Mouse (Mus musculus) hindbrain, embryonic 11.5 days (tissue): ENCODE measurements around the gene Cdx4. TPM values are rescaled to one million over a fixed set of nuclear protein-coding genes. Genes with fewer than 3 reads are reported as not detected.

Source experiments
- ATAC-seq: fragments of 200-750 bp; cut with Nextera tagmentation; 2 replicates; pipeline ENCODE4 v1.8.0; 2017; ENCODE audit warnings: mild to moderate bottlenecking, moderate TSS enrichment, moderate library complexity; ENCODE audit not compliant: low FRiP score
- DNase-seq: peaks from one replicate; pipeline ENCODE4 v3.0.0-alpha.2; 2015; ENCODE audit warnings: low spot score
- H3K27ac ChIP-seq: fragments of 300-500 bp; sonication (generic); 2 replicates; pipeline ENCODE4 v1.5.1; 2014; ENCODE audit warnings: mild to moderate bottlenecking, low read depth, low read length
- H3K27me3 ChIP-seq: fragments of 300-500 bp; sonication (generic); 2 replicates; pipeline ENCODE4 v1.6.1; 2014; ENCODE audit warnings: mild to moderate bottlenecking, low read length, moderate library complexity, mixed read lengths; ENCODE audit not compliant: control insufficient read depth, insufficient read depth
- H3K36me3 ChIP-seq: fragments of 300-500 bp; sonication (generic); 2 replicates; pipeline ENCODE4 v1.6.1; 2014; ENCODE audit warnings: mild to moderate bottlenecking, low read length, moderate library complexity, mixed read lengths; ENCODE audit not compliant: control insufficient read depth, insufficient read depth
- H3K4me1 ChIP-seq: fragments of 300-500 bp; sonication (generic); replicated peaks from 2 replicates; pipeline ENCODE4 v1.6.1; 2014; ENCODE audit warnings: low read length, mixed read lengths; ENCODE audit not compliant: control insufficient read depth, insufficient read depth
- H3K4me2 ChIP-seq: fragments of 300-500 bp; sonication (generic); replicated peaks from 2 replicates; pipeline ENCODE4 v1.6.1; 2014; ENCODE audit warnings: mild to moderate bottlenecking, low read depth, low read length
- H3K4me3 ChIP-seq: fragments of 300-500 bp; sonication (generic); 2 replicates; pipeline ENCODE4 v1.5.1; 2014; ENCODE audit warnings: low read depth, low read length
- H3K9ac ChIP-seq: fragments of 300-500 bp; sonication (generic); 2 replicates; pipeline ENCODE4 v1.6.1; 2014; ENCODE audit warnings: low read depth, low read length
- H3K9me3 ChIP-seq: fragments of 300-500 bp; sonication (generic); 2 replicates; pipeline ENCODE4 v1.6.1; 2016; ENCODE audit warnings: low read length; ENCODE audit not compliant: control insufficient read depth
- WGBS: fragments of 180-500 bp; shearing (Covaris S2); extraction: QIAGEN DNeasy Blood & Tissue Kit; methylation state at CpG from one replicate; pipeline ENCODE4 v1.1.7; 2014; 5-methylcytosine and 5-hydroxymethylcytosine counted together
- polyA plus RNA-seq: library from polyadenylated mRNA; unstranded; fragments of >200 nt; fragmentation: Nextera tagmentation; extraction: Ambion mirVana; gene quantifications from 2 replicates; pipeline ENCODE4 v1.2.1, GENCODE M21; 2014

The Cdx4 gene
- not detected in 2 replicates for polyA plus RNA-seq

DNA sequence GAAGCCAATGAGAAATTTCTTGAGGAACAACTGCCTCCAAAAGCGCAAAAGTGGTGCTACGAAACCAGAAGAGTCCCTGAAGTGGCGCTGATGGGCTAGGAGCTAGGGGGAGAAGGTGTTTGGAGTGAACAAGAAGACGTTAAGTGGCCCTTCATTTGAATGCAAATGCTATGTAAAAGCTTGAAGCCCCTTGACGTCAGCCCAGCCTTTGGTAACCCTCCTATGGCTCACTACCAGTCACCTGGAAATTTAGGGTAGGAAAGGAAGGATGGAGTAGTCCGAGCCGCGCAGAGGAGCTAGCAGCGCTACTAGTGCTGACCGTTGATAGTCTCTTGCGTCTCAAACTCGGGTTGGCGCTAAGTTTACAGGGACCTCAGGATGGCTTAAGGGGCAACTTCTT lies at the start of gene Cdx4:
Gene Cdx4, plus strand, starts transcription at position 253 of the 400 bp plus-strand sequence.
- 15% methylated on average over 13 of the region's 13 CpGs for WGBS
- Histone ChIP-seq H3K27me3 (peaks cover 60% of the 10 kb centered on the region), H3K9ac (no peak within 1 kb of the TSS), H3K4me1 (no peaks in the 10 kb centered on the region), H3K27ac (no peak within 1 kb of the TSS), H3K9me3 (no peaks in the 10 kb centered on the region), H3K4me2 (no peak within 1 kb of the TSS), H3K4me3 (0 out of 2 replicates have a peak within 1 kb of the TSS, but pooled peaks have one; percentile 16), H3K36me3 (no peaks in the 10 kb centered on the region)
- peak; percentile 5 for DNase-seq
- ATAC-seq: no peak

- Histone ChIP-seq H3K4me1 (no peaks in the 10 kb centered on the region), H3K27ac (no peak overlapping the region), H3K9ac (no peak overlapping the region), H3K9me3 (no peaks in the 10 kb centered on the region), H3K27me3 (peaks cover 3% of the 10 kb centered on the region; the same call in 1 of the 2 replicates), H3K4me3 (no peak overlapping the region), H3K36me3 (no peaks in the 10 kb centered on the region), H3K4me2 (no peak overlapping the region)
- DNase-seq: peak; percentile 24
- ATAC-seq: no peak
- 81% methylated on average over 4 of the region's 5 CpGs for WGBS
These were observed 46.9 kb upstream of the Cdx4 start for GRCm38 (mm10) chrX:103274325-103274724.

- 49% methylated on average over 4 of the region's 4 CpGs for WGBS
- DNase-seq: peak; percentile 6
- no peak overlapping the region for H3K27ac ChIP-seq
- H3K9ac ChIP-seq: no peak overlapping the region
- H3K4me3 ChIP-seq: no peak overlapping the region
- H3K4me1 ChIP-seq: no peaks in the 10 kb centered on the region
- H3K9me3 ChIP-seq: no peaks in the 10 kb centered on the region
- H3K36me3 ChIP-seq: no peaks in the 10 kb centered on the region
- peaks cover 23% of the 10 kb centered on the region; the same call in 1 of the 2 replicates for H3K27me3 ChIP-seq
- no peak for ATAC-seq
- H3K4me2 ChIP-seq: no peak overlapping the region
These were observed 34.1 kb upstream of the Cdx4 start for GRCm38 (mm10) chrX:103286899-103287722.

DNA sequence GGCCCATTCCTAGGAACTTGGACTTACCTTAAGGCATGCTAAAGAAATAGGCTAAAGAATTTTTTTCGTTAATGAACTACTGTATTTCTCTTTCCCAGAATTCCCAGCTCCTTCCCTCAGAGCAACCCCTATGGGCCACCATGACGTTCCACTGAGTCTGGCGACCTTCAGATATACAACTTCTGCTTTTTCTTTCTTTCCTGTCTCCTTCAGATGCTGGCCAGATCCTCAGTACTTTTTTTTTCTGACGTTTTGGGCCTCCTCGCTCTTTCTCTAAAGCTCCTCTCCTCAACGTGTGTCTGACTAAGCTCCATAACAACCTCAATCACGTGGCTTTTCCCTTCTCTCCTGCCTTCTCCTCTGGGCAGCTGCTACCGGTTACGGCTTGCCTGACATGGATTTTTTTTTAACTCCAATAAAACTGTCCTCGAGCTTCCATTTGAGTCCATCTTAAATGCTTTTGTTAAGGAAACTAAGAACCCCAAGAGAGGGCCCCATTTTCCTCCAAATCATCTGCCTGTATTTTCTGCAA lies 33.3 kb upstream of the Cdx4 start:
- no peak for ATAC-seq
- no peak overlapping the region for H3K4me3 ChIP-seq
- 41% methylated on average over 10 of the region's 10 CpGs for WGBS
- no peaks in the 10 kb centered on the region for H3K4me1 ChIP-seq
- no peak overlapping the region for H3K9ac ChIP-seq
- H3K27ac ChIP-seq: no peak overlapping the region
- H3K9me3 ChIP-seq: no peaks in the 10 kb centered on the region
- no peaks in the 10 kb centered on the region for H3K36me3 ChIP-seq
- DNase-seq: peak; percentile 15
- H3K27me3 ChIP-seq: peaks cover 23% of the 10 kb centered on the region; the same call in 1 of the 2 replicates
- H3K4me2 ChIP-seq: no peak overlapping the region

DNA sequence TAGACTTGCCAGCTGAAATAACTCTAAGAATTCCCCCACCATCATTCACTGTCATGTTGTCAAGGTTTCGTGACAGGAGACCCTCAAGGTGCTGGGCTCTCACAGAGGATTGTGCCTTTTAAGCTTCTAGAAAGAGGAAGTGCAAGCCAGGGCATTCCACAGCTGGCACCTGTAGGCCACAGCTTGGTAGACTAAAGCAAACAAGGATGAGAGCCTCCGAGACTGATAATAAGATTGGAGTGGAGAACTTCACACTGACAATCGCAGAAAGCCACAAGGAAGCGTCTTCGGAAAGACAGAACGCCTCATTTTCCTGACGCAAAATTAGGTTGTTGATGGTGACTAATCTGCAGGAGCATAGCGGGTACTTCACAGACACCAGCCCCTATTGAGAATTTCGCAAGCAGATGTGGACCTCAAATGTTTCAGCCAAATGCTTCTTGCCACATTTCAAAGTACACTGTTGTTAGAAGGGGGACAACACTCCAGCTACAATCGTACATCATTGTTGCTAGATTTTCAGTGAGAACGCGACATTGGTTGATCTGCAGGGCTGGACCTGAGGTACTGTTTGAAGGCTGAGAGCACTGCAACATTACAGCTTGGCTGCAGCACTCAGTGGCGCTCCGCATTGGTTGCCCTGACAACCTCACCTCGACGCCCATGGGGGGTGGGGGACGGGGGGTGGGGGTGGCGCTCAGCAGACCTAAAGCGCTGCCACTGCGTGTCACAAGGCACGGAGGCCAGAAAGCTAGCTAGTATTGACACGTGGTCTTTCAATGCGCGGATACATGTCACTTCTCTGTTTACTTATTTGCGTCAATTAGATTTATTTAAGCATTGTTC lies 32.5 kb upstream of the Cdx4 start:
- 21% methylated on average over 21 of the region's 25 CpGs for WGBS
- no peak overlapping the region for H3K27ac ChIP-seq
- no peaks in the 10 kb centered on the region for H3K4me1 ChIP-seq
- H3K36me3 ChIP-seq: no peaks in the 10 kb centered on the region
- H3K9me3 ChIP-seq: no peaks in the 10 kb centered on the region
- peak; percentile 89 for ATAC-seq
- H3K9ac ChIP-seq: no peak overlapping the region
- DNase-seq: peak; percentile 43
- no peak overlapping the region for H3K4me3 ChIP-seq
- 0 out of 2 replicates have a peak overlapping the region, but pooled peaks have one; percentile 14 for H3K4me2 ChIP-seq
- H3K27me3 ChIP-seq: peaks cover 23% of the 10 kb centered on the region; the same call in 1 of the 2 replicates

- H3K27me3 ChIP-seq: peaks cover 9% of the 10 kb centered on the region; the same call in 1 of the 2 replicates
- H3K9me3 ChIP-seq: no peaks in the 10 kb centered on the region
- no peak overlapping the region for H3K4me3 ChIP-seq
- H3K4me1 ChIP-seq: no peaks in the 10 kb centered on the region
- 74% methylated on average over 4 of the region's 4 CpGs for WGBS
- no peak overlapping the region for H3K9ac ChIP-seq
- H3K27ac ChIP-seq: no peak overlapping the region
- no peaks in the 10 kb centered on the region for H3K36me3 ChIP-seq
- ATAC-seq (no peak), DNase-seq (no peak)
- no peak overlapping the region for H3K4me2 ChIP-seq
These were observed 22.3 kb upstream of the Cdx4 start for GRCm38 (mm10) chrX:103298937-103299336.

DNA sequence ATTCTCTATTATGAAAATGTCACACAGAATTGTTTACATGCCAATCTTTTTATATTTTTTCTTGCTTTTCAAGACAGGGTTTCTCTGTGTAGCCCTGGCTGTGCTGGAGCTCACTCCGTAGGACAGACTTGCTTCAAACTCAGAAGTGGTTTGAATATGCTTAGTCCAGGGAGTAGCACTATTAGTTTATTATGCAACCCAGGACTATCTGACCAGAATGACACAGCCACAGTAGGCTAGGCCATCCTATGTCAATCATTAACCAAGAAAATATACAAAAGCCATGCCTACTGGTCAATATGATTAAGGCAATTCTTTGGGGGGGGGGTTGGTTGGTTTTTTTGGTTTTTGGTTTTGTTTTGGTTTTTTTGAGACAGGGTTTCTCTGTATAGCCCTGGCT lies 12.9 kb upstream of the Cdx4 start:
- Histone ChIP-seq H3K4me3 (no peak overlapping the region), H3K27ac (no peak overlapping the region), H3K9me3 (no peaks in the 10 kb centered on the region), H3K9ac (no peak overlapping the region), H3K36me3 (no peaks in the 10 kb centered on the region), H3K4me1 (no peaks in the 10 kb centered on the region), H3K27me3 (peaks cover 5% of the 10 kb centered on the region; the same call in 1 of the 2 replicates), H3K4me2 (no peak overlapping the region)
- WGBS: 96% methylated on average over 1 of the region's 1 CpGs
- ATAC-seq (no peak), DNase-seq (no peak)

DNA sequence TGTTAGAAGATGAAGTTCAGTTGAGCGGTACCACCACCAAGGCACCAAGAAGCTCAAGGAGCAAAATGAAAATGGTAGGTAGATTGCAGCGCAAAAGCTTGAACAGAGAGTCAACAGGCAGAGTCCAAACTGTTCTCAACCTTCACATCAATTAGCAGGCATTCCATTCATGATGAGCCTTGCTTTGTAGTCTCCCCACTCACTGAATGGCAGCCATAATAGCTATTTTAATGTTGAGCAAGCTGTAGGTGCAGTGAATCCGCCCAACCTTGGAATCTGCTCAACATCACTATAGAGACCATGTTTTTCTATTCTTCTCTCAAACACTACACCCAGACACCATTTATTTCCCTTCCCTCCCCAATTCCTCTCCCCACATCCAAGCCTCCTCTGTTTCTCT lies 9.5 kb upstream of the Cdx4 start:
- no peak overlapping the region for H3K27ac ChIP-seq
- no peak overlapping the region for H3K9ac ChIP-seq
- H3K27me3 ChIP-seq: no peaks in the 10 kb centered on the region; the same call in 1 of the 2 replicates
- DNase-seq (no peak), ATAC-seq (no peak)
- 82% methylated on average over 3 of the region's 3 CpGs for WGBS
- H3K4me3 ChIP-seq: no peak overlapping the region
- no peak overlapping the region for H3K4me2 ChIP-seq
- no peaks in the 10 kb centered on the region for H3K36me3 ChIP-seq
- H3K4me1 ChIP-seq: no peaks in the 10 kb centered on the region
- no peaks in the 10 kb centered on the region for H3K9me3 ChIP-seq
